Mouse (Mus musculus): ENCODE data around the gene Ddx31.

Gene Ddx31

DNA sequence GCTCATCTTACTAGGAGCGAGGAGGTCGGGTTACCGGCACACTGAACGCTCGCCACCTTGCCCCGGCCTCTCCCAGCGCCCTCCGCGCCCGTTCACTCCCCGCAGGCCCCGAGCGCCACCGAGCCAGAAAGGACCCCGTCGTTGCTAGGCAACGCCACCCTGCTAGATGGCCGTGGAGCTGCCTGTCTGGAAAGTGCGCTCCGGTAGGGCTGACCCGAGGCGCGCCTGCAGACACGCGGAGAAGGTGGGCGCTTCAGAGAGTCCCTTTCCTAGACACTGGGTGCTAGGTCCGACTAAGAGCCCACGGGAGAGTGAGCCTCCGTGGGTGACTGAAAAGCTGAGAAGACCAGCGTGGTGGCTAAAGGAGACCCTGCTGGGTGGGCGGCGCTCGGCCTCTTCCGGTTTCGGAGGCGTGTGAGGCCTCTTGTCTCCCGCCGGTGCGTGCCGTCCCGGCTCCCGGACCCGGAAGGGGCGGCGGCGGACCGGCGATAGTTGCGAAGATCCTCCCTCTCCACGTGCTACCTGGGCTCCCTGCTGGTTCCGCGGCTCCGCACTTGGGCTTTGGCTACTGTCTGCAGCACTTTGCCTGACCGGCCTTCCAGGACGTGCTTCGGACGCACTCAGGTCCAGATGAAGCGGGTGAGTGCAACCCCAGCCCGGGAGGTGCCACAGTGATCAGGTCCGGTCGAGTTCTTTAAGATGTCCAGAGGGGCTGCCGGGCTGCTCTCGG is at the start of gene Ddx31, which contains the start of gene Gtf3c4:
Ddx31 (plus strand) TSS at position 185 of the 730 bp plus-strand sequence.
Gtf3c4 (minus strand) TSS at position 139 of the 730 bp plus-strand sequence.
- peak; percentile 94 for DNase-seq (ENCODE audit: low read depth, low spot score)

DNA sequence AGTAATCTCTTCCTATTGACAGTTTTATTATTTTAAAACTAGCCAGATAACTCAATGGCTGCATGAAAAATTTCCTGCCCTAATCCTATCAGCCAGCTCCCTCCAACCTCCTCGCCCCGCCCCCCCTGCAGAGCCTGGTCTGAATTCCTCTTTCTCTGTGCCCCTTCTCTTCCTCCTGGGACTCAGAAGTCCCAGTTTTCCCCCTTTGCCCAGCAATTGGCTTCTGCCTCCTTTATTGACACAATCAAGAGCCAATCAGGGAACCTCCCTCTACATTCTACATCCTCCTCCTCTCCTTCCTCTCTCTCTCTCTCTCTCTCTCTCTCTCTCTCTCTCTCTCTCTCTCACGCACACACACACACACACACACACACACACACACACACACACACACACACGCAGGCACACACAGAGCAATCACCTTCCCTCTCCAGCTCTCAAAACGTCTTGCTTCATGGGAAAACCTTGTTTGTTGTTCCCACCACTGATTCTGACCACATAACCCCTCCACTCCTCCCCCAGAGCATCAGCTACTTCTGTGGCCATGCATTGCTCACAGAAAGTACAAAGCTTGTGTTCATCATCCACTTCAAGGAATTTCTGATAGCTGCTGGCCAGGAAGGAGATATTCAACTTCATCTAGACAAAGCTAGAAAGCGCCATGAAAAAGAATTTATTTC is 47.1 kb upstream of the Ddx31 start:
- no peak for DNase-seq (ENCODE audit: low read depth, low spot score)

DNA sequence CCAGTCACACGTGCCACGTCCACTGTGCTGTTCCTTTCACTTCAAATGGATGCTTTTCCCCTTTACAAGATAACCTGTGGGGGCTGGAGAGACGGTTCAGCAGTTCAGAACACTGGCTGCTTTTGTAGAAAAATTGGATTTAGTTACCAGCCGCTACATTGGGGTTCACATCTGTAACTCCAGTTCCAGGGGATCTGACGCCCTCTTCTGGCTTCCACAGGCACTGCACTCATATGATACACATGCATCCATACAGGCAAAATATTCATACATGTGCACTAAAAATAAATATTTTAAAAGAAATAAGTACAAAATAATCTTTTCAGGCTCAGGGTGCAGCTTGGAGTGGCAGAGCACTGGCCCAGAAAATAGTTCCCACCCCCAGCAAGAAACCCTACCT is 45.6 kb upstream of the Ddx31 start:
- no peak for DNase-seq (ENCODE audit: low read depth, low spot score)

DNA sequence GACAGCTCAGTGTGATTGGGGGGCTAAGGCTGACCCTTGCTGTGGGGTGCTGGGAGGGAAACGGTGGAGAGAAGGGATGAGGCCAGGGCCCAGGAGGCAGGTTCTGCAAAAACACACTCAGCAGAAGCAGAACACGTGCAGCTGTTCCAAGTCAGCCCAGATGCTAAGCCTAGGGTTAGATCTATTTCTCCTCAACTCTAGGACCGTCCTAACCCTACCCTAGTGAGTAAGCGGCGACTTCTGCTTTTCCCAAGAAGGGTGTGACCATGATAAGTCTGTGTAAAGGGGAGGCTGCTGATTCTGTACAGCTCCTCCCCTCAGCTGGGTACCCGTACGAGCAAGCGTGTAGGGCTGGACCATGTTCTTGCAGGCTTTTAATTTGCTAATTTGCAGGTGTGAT is 43.9 kb upstream of the Ddx31 start:
- DNase-seq (ENCODE audit: low read depth, low spot score), result no peak

DNA sequence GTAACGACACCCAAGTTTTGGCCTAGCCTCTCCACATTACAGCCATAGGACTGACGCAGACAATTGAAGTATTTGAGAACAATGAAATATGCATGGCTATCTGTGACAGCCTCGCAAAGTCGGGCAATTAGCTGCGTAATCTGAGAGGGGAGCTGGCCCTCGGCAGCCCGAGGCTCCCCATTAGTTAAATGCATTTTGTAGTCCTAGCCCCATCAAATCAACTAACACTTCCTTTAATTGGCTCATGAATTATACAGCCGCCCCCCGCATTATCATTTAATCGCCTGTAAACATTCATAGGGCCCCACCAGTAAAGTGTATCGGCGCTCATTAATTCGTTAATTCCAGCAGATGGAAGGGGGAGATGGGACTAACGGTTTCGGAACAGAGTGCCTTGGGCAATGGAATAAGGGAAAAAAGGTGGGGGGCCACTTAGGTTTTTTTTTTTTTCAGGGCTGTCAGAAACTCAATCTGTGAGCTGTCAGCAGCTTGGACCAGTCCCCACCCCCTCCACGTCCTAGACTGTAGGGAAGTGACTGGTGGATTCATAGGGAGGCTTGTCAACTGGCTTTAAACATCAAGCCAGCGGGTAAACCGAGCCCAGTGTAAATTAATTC is 42.6 kb upstream of the Ddx31 start:
- no peak for DNase-seq (ENCODE audit: low read depth, low spot score)

DNA sequence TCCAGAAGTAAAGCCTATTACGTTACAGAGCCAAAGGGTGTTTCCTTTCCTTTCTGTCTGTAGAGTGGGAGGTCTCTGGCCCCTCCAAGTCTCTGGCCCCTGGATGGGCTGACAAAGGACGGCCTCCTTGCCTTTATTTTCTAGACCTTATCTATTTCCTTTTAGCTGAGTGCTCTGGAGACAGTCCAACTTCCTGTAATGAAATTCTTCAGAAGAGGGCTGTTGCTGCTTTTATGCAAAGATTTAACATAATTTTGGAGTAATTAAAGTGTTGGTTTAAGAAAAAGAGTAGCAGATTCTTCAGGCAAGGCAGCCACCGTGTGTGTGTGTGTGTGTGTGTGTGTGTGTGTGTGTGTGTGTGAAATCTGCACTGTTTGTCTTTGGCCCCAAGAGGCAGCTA is 41.8 kb upstream of the Ddx31 start:
- DNase-seq (ENCODE audit: low read depth, low spot score), result no peak

DNA sequence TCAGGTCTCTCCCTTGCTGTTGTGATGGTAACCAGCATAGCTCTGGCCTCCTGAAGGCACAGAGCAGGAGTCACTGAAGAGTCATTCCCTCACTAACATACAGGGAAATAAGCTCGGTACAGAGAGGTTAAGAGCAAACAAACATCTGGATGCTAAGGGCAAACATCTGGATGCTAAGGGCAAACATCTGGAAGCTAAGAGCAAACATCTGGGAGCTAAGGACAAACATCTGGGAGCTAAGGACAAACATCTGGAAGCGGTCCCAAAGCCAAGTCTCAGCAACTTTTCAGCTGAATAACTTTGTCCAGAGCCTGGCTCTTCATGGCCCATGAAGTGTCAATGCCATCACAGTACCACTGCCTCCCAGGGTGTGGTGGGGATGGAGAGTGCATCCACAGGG is 40.6 kb upstream of the Ddx31 start:
- no peak for DNase-seq (ENCODE audit: low read depth, low spot score)

DNA sequence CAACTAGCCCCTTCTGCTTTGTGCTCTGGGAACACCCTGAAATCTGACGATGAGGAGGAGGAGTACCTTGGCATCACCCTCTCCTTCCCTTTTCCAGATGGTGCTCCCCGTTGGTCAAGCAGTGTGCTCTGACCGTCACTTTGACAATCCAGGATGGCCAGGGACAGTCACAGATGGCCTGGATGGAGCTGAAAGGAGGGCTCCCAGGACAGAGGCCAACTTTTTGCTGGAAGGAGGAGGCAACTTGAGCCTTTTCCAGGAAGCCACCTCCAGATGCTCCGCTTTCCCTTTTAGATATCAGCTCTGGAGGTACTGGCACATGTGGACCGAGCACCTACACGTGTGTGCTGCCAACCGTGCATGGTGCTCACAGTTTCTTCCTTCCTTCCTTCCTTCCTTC is 36.8 kb upstream of the Ddx31 start:
- no peak for DNase-seq (ENCODE audit: low read depth, low spot score)

DNA sequence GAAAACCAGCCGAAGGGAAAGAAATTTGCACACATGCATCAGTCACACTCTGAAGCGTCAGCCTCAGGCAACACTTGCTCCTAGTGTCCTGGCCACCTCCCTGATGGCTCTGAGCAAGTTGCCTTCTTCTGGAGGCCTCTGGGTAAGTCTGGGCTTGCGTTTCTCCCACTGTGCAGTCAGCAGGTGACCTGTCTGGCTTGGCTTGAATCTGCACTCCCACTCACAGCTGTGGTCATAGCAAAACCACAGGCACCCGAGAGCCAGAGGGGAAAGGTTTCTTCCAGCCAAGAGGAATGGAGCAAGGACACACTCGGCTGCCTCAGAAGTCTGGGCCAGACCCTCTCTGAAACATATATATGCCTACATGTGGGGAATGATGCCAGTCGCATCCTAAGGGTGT is 31.4 kb upstream of the Ddx31 start:
- DNase-seq (ENCODE audit: low read depth, low spot score), result no peak

DNA sequence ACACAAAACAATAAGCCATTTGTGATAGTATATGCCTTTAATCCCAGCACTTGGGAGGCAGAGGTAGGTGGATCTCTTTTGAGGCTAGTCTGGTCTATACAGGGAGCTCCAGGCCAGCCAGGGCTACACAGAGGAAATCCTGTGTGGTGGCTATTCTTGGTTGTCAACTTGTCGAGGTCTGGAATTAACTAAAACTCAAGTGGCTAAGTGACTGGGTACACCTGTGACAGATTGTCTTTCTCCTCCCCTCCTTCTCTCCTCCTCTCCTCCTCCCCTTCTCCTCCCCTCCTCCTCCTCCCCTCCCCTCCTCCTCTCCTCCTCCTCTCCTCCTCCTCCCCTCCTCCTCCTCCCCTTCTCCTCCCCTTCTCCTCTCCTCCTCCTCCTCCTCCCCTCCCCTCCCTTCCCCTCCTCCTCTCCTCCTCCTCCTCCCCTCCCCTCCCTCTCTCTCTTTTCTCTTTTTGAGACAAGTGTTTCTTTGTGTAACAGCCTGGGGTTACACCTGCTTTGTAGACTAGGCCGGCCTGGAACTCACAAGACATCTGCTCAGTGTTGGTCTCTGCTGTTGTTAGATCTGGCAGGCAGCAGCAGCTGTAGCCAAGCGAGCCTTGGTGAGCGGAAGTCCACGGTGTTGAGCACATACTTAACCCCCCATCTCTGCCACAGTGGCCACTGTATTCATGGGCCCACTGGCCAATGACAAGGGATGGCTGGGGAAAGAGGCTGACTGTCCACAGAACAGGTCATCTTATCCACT is 29.8 kb upstream of the Ddx31 start:
- DNase-seq (ENCODE audit: low read depth, low spot score), result no peak

DNA sequence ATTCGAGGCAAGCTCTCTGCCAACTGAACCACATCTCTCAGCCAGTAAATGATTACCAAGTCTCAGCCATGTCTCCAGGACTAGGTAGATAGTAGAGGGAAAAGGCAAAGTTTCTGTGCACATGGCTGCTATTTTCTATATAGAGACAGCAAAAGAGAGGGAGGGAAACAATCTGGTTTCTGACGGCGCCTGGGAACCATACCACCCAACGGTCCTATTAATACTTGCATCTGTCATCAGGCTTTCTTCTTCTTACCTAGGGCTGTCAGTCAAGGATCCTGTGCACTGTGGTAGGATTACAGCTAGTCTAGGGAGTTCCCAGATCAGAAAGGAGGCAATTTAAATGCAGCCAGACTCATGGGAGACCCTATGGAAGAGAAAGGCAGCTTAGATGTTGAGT is 21.3 kb upstream of the Ddx31 start:
- no peak for DNase-seq (ENCODE audit: low read depth, low spot score)

DNA sequence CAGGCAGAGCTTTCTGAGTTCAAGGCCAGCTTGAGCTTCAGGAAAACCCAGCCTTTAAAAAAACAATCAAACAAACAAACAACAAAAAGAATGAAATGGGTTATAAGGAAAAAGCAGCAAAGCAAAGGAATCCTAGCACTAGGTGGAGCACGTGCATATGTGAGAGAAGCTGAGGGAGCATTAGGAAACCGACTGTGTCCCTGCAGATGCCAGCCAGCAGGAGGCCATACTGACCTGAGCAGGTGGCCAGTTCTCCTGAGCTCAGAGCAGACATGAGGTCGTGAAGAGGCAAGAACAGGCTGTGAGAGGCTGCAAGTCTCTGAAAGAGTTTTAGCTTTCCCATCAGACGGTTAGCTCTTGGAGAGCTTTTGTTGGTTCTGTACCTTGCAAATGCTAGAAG is 10.9 kb upstream of the Ddx31 start:
- no peak for DNase-seq (ENCODE audit: low read depth, low spot score)

DNA sequence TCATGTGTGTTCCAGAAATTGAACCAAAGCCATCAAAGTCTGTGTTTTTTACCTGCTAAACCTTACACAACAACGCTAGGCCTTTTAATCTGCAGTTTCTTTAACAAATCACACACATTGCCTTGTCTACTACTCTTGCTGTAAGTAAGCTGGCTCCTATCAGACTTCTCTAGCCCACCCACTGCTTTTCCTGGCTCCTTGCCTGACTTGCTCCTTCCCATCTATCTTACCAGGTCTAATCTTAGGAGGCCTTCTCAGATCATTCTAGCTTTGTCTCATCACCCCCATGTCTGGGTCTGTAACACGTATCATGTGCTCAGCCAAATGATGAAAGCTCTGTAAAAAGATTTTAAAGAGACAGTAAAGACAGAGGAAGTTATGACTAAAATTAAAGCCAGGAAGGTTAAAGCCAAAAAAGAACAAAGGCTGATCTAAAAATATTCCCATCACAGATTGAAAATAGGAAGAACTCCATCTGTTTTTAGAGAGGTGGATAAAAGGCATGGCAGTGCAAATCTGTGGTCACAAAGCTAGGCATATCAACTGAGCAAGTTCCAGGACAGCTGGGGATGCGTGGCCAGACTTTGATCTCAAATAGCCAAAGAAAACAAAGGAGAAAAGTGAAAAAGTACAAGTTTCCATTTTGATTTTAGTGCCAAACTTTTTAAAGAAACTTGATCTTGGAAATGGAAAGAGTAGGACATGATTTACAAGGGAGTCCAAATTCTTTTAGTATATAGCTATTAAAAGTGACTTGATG is 3.8 kb upstream of the Ddx31 start:
- no peak for DNase-seq (ENCODE audit: low read depth, low spot score)

DNA sequence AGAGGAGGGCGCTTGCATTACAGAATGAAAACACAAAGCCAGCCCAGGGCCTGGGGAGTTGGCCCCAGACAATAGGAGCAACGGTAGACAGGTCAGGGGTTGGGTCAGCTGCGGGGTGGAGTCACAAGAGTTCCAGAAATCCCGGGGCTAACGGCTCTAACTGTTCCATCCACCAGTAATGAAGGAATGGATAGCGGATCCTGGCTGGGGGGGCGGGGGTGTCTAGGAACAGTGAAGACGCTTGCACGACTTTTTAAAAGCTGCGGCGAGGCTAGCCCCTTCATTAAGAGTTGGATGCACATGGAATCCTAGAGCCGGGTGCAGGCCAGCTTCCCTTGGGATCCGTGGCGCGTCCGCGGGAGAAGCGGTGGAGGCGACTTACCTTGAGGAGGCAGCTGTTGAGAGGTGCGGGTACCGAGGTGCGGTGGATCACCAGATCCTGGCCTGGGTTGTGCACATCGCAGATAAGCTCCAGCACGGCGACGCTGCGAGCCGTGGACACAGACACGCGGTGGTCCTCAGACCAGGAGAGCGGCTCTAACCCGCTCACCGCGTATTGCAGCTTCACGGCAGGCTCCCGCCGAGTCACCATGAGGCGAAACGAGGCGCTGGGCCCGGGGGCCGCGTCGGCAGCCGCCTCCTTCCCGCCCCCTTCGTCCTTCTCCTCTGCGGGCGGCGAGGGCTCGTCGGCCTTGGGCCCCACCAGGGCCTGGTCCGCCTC is 545 bp upstream of the Ddx31 start:
- DNase-seq (ENCODE audit: low read depth, low spot score), result no peak

DNA sequence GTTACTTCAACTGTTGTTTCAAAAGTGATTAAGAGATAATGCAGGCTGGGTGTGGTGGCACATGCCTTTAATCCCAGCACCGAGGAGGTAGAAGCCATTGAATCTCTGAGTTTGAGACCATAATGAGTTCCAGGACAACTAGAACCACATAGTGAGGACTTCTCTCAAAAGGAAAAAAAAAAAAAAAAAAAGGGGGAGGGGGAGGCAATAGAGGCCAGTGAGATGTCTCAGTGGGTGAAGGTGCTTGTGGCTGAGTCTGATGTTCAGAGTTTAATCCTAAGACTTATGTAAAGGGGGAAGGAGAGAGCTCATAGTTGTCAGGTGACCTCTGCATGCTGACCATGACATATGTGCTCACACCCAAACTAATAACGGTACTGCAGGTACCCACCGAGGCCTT is 1.8 kb downstream of the Ddx31 start:
- no peak for DNase-seq (ENCODE audit: low read depth, low spot score)

DNA sequence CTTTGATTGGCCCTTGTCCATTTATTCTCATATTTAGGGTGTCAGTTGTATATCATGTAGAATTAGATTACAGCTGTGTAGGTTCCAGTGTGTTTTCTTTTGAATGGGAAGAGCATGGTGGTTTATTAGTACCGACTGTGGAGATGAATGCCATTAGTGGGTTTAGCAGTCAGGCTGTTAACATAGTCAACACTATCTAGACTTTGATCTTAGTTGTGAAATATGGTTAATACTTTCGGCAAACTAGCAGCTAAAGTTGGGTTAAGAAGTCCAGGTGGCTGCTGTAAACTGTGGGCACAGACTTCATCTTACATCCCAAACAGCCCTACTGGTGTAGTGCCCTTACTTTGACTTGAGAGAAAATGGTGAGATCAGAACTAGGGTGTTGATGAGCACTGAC is 8.7 kb downstream of the Ddx31 start:
- DNase-seq (ENCODE audit: low read depth, low spot score), result no peak

DNA sequence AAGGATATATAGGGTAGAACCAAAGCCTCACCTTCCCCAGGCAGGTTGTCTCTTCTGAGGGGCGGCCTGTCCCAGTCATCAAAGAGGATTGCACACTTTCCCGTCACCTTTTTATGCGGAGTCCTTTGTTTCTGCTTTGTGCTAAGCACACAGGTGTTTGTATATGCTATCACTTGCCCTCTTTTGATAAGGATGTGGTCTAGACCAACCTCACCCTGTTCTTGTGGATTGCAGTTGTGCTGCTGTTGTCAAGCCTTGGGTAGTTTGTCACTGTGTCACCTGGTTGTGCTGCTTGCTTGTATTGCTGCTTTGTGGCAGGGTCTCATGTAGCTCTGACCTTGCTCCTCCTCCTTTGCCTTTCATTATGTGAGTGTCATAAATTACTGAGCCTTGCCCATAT is 12.4 kb downstream of the Ddx31 start:
- no peak for DNase-seq (ENCODE audit: low read depth, low spot score)

DNA sequence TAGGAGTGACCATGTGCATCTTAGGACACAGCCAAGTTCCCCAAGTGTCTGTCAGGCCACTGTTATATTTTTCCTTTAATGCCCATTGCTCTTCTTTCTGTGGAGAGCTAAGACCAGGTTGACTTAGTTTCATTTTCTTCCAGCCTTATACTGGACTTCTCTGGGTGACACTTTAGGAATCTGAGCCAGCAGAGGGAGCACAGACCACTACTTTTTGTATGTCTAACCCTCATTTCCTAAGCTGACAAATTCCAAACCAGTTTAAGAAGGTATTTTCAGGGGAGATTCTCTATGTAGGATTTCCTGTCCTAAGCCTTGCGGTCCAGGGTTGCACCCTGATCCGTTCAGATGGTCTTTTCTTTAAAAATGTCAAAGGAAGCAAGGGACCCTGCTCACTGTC is 15.6 kb downstream of the Ddx31 start:
- no peak for DNase-seq (ENCODE audit: low read depth, low spot score)

DNA sequence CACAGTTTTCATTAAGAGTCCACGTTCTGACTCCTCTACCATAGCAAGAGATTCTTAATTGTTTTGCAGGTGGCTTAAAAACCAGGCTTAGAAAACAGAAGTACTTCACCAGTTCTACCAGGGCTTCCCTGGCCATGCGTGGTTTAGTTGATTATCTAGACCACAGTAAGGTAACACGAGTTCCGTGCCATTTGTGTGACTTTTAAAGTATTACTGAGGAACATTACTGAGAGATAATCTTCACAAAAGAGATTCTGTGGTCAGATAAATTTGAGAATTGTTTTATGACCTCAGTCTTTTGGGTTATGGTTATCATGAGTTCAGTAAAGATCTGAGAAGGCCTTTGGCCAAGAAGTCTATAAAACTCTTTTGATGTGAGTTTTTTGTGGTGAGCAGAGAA is 19.1 kb downstream of the Ddx31 start:
- DNase-seq (ENCODE audit: low read depth, low spot score), result no peak

DNA sequence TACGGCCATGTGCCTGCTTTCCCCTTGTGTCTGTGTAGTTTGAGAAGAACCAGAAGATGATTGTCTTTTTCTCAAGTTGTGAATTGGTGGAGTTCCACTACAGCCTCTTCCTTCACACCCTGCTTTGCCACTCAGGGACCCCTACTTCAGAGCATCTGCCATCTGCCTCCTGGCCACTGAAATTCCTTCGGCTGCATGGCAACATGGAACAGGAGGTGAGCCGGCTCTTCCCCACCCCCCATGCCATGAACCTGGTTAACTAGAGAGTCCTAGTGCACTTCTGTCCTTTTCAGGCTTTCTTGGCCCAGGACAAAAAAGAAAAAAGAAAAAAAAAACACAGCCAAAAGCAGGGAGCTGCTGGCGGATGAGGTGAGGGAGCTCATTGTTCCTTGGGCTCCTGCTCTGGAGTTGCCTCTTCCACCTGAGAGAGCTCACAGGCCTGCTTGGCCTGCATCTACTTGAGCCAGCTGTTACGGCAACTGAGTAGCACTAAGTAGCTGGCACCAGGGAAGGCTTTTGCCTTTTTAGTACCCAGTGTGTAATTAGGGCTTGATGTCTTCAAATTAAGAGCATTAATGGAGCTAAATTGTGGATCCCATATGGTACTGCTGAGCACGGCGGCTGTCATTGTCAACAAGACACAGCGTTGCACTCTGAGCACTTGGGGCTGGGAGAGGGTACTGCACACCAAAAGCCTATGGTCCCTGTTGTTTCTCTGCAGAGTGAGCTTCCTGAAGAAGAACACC is 20.6 kb downstream of the Ddx31 start:
- DNase-seq (ENCODE audit: low read depth, low spot score), result no peak

Data from CD4-positive helper T cell, adult 2 months (primary cell).